Comparison of ENCODE assay signal across 17 mouse cellular contexts in the genomic region with DNA sequence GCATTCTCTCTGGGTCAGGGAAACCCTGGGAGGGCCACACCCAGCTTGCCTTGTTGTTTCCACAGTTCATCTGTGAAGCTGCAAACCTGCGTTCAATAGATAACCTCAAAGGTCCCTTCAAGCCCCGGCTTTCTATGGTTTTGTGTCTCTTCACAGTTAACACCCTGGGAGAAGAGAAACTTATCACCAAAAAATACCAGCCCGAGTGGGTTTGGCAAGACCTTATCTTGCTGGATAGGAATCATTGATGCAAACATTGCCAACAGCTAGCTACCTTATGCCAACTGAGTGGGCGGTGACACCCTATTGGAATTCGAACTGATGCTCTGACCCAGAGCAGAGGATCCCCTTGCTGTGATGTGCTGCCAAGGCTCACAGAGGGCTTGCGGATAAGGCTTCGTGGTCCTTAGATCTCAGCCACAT. TPM values are rescaled to one million over a fixed set of nuclear protein-coding genes. Genes with fewer than 3 reads are reported as not detected.
DNase-seq lines count a peak whose midpoint lies in the region; ATAC-seq lines count a peak whose summit lies in the region.
"Had no signal": no experiment of that assay in that cellular context is flagged by ENCODE, and none has a peak within 500 bp of the region (broad histone marks: within the 10 kb centered on the region; RNA-seq: fewer than 3 reads in every experiment).

No protein-coding gene starts in this region.

- H3K27ac ChIP-seq in forebrain, embryonic 14.5 days (ENCODE audit: low read depth, low read length) = no peak overlapping the region
- H3K27ac ChIP-seq: hindbrain, embryonic 12.5 days had no signal

- intact Hi-C loops in heart, postnatal 10 days (cut with DNase I) = loop anchor here (5.0 kb wide), 2 partner anchors 33 to 188 kb away; partner anchors contain the start of gene Adgrf5

- no peak overlapping the region for H3K9ac ChIP-seq in forebrain, embryonic 14.5 days (ENCODE audit: low read length)
- H3K9ac ChIP-seq: hindbrain, embryonic 12.5 days had no signal

- peak; percentile 49; the same call in 1 of the 2 replicates for ATAC-seq in common myeloid progenitor, adult 5-6 weeks (replicated peaks; ENCODE audit: low read depth, poor library complexity, severe bottlenecking)
- ATAC-seq in megakaryocyte-erythroid progenitor cell, adult 5-6 weeks (replicated peaks; ENCODE audit: low FRiP score, low TSS enrichment, poor library complexity, severe bottlenecking) = peak; percentile 83
- no peak for ATAC-seq in activated CD4-positive, CD25-positive, alpha-beta regulatory T cell, adult 4 months
- no peak for ATAC-seq in forebrain, embryonic 14.5 days

- no peaks in the 10 kb centered on the region for H3K27me3 ChIP-seq in forebrain, embryonic 14.5 days (replicated peaks; ENCODE audit: control insufficient read depth, insufficient read depth, low read length)
- H3K27me3 ChIP-seq: hindbrain, embryonic 12.5 days had no signal

- no peak overlapping the region for H3K4me3 ChIP-seq in forebrain, embryonic 14.5 days (ENCODE audit: low read depth, low read length)
- H3K4me3 ChIP-seq: hindbrain, embryonic 12.5 days; myocyte had no signal

- DNase-seq in spleen, adult 12 weeks (ENCODE audit: low spot score) = peak; percentile 21
- no peak for DNase-seq in spleen, postnatal 14 days (ENCODE audit: low spot score in 2 of 2)
- DNase-seq in heart, postnatal 10 days = peak; percentile 11 to 18
- DNase-seq in layer of hippocampus, adult 11-12 months (ENCODE audit: low spot score) = no peak
- DNase-seq in forebrain, embryonic 14.5 days (ENCODE audit: low spot score) = no peak
- DNase-seq: cerebellum, postnatal 14 days; kidney, adult 2 months had no signal

- H3K9me3 ChIP-seq in forebrain, embryonic 14.5 days (replicated peaks; ENCODE audit: control insufficient read depth, low read length) = no peaks in the 10 kb centered on the region
- H3K9me3 ChIP-seq: hindbrain, embryonic 12.5 days had no signal

- H3K36me3 ChIP-seq in forebrain, embryonic 14.5 days (ENCODE audit: control insufficient read depth, insufficient read depth, low read length) = no peaks in the 10 kb centered on the region
- H3K36me3 ChIP-seq: hindbrain, embryonic 12.5 days had no signal

- 80% methylated on average over 7 of the region's 7 CpGs for WGBS in forebrain, embryonic 14.5 days

- no peak overlapping the region for H3K4me2 ChIP-seq in forebrain, embryonic 14.5 days (ENCODE audit: low read length)
- H3K4me2 ChIP-seq: hindbrain, embryonic 12.5 days had no signal

- peaks cover 6% of the 10 kb centered on the region for H3K4me1 ChIP-seq in forebrain, embryonic 14.5 days (ENCODE audit: control insufficient read depth, insufficient read depth, low read length)

RNA-seq across cellular contexts. Expression of gene Adgrf5, which starts 30.5 kb away (rescaled TPM):
- not detected in 2 replicates for total RNA-seq in common myeloid progenitor, adult 5-6 weeks (2017)
- 100 to 1,000 TPM; 219 to 248 TPM for total RNA-seq in heart, postnatal 10 days (2021)
- not detected in 2 replicates for total RNA-seq in megakaryocyte-erythroid progenitor cell, adult 5-6 weeks (2014; fragmentation: Nextera tagmentation)
- total RNA-seq in megakaryocyte-erythroid progenitor cell, adult 5-6 weeks (2017) = 0.08 TPM in 1 of 2 replicates, not detected in the other
- polyA plus RNA-seq in activated CD4-positive, CD25-positive, alpha-beta regulatory T cell, adult 4 months (2017; shearing (Covaris generic)) = under 1 TPM in 1 of 2 experiments, not detected in 1; 0.09 TPM
- polyA plus RNA-seq in forebrain, embryonic 14.5 days (2014; fragmentation: Nextera tagmentation; extraction: Ambion mirVana) = 3.7 and 4.9 TPM in 2 replicates

RNA-seq across cellular contexts. Expression of gene Adgrf1, which starts 59.6 kb away (rescaled TPM):
- not detected in 2 replicates for total RNA-seq in common myeloid progenitor, adult 5-6 weeks (2017)
- not detected for total RNA-seq in heart, postnatal 10 days (2021)
- 0.31 TPM in 1 of 2 replicates, not detected in the other for total RNA-seq in megakaryocyte-erythroid progenitor cell, adult 5-6 weeks (2014; fragmentation: Nextera tagmentation)
- total RNA-seq in megakaryocyte-erythroid progenitor cell, adult 5-6 weeks (2017) = not detected in 2 replicates
- polyA plus RNA-seq in activated CD4-positive, CD25-positive, alpha-beta regulatory T cell, adult 4 months (2017; shearing (Covaris generic)) = not detected
- not detected in 2 replicates for polyA plus RNA-seq in forebrain, embryonic 14.5 days (2014; fragmentation: Nextera tagmentation; extraction: Ambion mirVana)
- total RNA-seq: gastrocnemius, postnatal 4 days; layer of hippocampus, adult 8-10 months had no signal
- polyA plus RNA-seq: brain, embryonic 14.5 days; embryonic facial prominence, embryonic 14.5 days; hindbrain, embryonic 12.5 days; limb, embryonic 11.5 days; myocyte had no signal

Comparison
In these comparisons a context has a peak if more than half of its experiments do, and no peak if none do; other contexts are left out.
1. DNase-seq: peak in spleen, adult 12 weeks (single experiment) and heart, postnatal 10 days (2 of 2); none in spleen, postnatal 14 days (0 of 2), layer of hippocampus, adult 11-12 months (single experiment) and forebrain, embryonic 14.5 days (single experiment).
2. ATAC-seq: peak in common myeloid progenitor, adult 5-6 weeks (single experiment) and megakaryocyte-erythroid progenitor cell, adult 5-6 weeks (single experiment); none in activated CD4-positive, CD25-positive, alpha-beta regulatory T cell, adult 4 months (single experiment) and forebrain, embryonic 14.5 days (single experiment).
3. RNA of gene Adgrf5, which starts 30.5 kb away (total RNA-seq): 219 to 248 TPM in heart, postnatal 10 days; not detected in common myeloid progenitor, adult 5-6 weeks and 0.08 TPM in megakaryocyte-erythroid progenitor cell, adult 5-6 weeks; every median in the first group is over 100 times any median in the second.